Mouse (Mus musculus): ENCODE measurements at regions not wholly inside any gene's neighbourhood (a gene's known extent, or its start where the extent isn't known, plus 50 kb on each side); places are given as distances from the start of the nearest gene placed in this dataset.

GRCm38 (mm10) chr5:96322208-96322607 is 51.5 kb upstream of the Fras1 start:
- no peaks in the 10 kb centered on the region for H3K27me3 ChIP-seq
- no peak for TF ChIP-seq CTCF (IDR thresholded peaks at IDR 0.05)
- in situ Hi-C loops (cut with MboI; ENCODE audit: low pct_unique_long_range_greater_than_20kb) = no loop called here
- ATAC-seq (no peak), DNase-seq (ENCODE audit: low read depth, low spot score) (no peak)
- CTCF ChIA-PET = interaction anchor here (1.0 to 1.3 kb wide), 2 partner anchors 9 to 10 kb away, joined by 3 read pairs; no protein-coding TSS in a partner anchor
- POLR2A ChIA-PET = no interaction called here
